Mouse (Mus musculus): Measurements from ENCODE around the gene A930004D18Rik. TPM values are rescaled to one million over a fixed set of nuclear protein-coding genes. Genes with fewer than 3 reads are reported as not detected.

The A930004D18Rik gene
- polyA plus RNA-seq, 1 experiment from 2014 or later, result 9.4 TPM

DNA sequence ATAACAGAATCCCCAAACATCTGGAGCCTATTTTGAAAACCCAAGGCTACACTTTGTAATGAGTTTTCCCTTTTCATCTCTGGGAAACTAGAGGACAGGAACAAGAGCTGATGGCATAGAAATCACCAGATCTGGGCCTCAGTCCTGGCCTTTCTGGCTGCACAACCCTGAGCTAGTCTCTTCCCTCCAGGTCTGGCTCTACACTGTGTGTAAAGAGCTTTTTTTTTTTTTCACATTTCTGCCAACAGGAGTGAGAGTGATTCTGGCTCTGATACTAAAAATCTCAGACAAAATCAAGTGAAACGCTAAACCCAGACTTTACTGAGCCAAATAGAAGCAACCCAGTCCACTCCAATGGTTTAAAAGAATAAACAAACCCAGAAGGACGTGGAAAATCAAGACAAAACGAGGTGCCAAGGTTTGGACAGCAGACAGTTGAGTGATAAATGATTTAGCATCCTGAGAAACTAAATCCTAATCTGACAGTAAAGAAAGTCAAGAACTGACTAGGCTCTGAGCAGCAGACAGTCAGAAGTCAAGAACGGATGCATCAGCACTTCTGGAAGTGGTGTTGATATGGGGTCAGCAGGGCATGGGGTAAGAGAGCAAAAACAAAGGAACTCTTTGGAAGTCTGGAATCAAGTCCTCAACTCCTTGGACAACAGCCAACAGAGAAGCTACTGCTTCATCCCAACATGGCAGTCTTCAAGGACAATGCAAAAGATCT, 61.8 kb downstream of the A930004D18Rik start:
- no peaks in the 10 kb centered on the region for H3K27me3 ChIP-seq (ENCODE audit: control insufficient read depth, insufficient read depth, low read length)
- H3K4me1 ChIP-seq (replicated peaks; ENCODE audit: control insufficient read depth, insufficient read depth), result no peaks in the 10 kb centered on the region
- H3K36me3 ChIP-seq (ENCODE audit: control insufficient read depth, insufficient read depth, low read length), result no peaks in the 10 kb centered on the region
- DNase-seq (ENCODE audit: low spot score) (no peak), ATAC-seq (ENCODE audit: low FRiP score, low TSS enrichment) (no peak)
- H3K4me2 ChIP-seq (replicated peaks; ENCODE audit: low read depth), result no peak overlapping the region
- no peak overlapping the region for H3K4me3 ChIP-seq (ENCODE audit: low read depth, low read length)
- H3K9ac ChIP-seq (ENCODE audit: low read length), result no peak overlapping the region
- WGBS, result 31% methylated on average over 4 of the region's 4 CpGs
- no peak for TF ChIP-seq CTCF (IDR thresholded peaks at IDR 0.05; ENCODE audit: low read depth)
- TF ChIP-seq EP300 (optimal IDR thresholded peaks at IDR 0.05), result no peak
- H3K9me3 ChIP-seq (ENCODE audit: control insufficient read depth, low read length), result no peaks in the 10 kb centered on the region
- no peak overlapping the region for H3K27ac ChIP-seq (replicated peaks)

Small RNAs within 50 kb of the gene (microRNA-seq; reads per million reads assigned to microRNA genes)
- 2.6 reads per million for gene Mir7655

Other genes with a start within 250 kb of the A930004D18Rik start
- gene H2al2a, start 40.8 kb downstream of the A930004D18Rik start, polyA plus RNA-seq (2015; fragmentation: Nextera tagmentation; extraction: Ambion mirVana), result not detected in 2 replicates
- 1.5 and 1.9 TPM in 2 replicates for gene Skida1, start 11.3 kb upstream of the A930004D18Rik start, polyA plus RNA-seq (2015; fragmentation: Nextera tagmentation; extraction: Ambion mirVana)
- 25.9 and 27.4 TPM in 2 replicates for gene Mllt10, start 17.5 kb upstream of the A930004D18Rik start, polyA plus RNA-seq (2015; fragmentation: Nextera tagmentation; extraction: Ambion mirVana)

Data from stomach, postnatal 0 days (tissue).